Mouse (Mus musculus) heart, adult 9 months (tissue): ENCODE data around the gene Nfkbia.

Source experiments
- DNase-seq, 2 experiments: peaks; one replicate each; pipeline ENCODE4 v3.0.0; 2022; ENCODE audit warnings: low spot score in 2 of 2

Nfkbia gene

DNA sequence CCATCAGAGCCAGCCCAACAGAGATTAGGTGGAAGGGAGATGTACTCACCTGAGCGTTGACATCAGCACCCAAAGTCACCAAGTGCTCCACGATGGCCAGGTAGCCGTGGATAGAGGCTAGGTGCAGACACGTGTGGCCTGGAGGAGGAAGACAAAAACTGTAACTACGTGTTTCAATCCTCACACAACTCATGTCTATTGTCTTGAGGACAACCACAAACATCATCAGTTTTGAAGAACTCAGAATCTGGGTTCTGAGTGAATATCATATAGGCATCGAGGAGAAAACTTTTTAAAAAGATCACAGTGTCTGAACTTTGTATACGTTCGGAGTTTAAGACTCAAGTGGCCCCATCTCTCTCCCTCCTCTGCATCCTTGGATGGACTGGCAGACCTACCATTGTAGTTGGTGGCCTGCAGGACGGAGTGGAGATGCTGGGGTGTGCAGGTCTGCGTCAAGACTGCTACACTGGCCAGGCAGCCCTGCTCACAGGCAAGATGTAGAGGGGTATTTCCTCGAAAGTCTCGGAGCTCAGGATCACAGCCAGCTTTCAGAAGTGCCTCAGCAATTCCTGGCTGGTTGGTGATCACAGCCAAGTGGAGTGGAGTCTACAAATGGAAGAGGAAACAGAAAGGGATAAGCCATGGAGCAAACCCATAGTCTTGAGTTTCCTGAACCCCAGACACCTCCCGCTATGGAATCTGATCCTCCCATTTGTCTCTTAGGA, 1.6 kb downstream of the Nfkbia start:
- DNase-seq: peak; percentile 70 to 74

DNA sequence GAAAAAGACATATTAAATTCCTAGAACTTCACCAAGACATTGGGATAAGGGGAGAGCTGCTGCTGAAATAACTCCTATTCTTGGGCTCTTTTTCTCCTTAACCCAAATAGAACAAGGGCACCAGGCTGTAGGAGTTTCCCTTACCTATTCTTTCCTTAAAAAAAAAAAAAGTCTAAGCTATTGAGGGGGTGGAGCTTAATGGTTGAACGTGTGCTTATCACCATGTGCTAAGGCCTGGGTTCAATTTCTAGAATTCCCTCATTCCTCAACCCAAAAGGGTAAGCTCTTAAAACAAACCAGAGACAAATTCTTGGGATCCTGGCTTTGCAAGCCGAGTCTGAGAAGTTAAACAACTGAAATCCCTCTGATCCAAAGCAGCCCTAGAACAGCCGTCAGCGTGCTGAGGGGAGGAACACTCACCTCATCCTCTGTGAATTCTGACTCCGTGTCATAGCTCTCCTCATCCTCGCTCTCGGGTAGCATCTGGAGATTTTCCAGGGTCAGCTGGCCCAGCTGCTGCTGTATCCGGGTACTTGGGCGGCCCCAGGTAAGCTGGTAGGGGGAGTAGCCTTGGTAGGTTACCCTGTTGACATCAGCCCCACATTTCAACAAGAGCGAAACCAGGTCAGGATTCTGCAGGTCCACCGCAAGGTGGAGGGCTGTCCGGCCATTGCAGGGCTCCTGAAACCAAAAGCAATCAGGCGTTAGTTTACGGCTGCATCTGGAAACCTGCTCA, 2.3 kb downstream of the Nfkbia start:
- no peak for DNase-seq

DNA sequence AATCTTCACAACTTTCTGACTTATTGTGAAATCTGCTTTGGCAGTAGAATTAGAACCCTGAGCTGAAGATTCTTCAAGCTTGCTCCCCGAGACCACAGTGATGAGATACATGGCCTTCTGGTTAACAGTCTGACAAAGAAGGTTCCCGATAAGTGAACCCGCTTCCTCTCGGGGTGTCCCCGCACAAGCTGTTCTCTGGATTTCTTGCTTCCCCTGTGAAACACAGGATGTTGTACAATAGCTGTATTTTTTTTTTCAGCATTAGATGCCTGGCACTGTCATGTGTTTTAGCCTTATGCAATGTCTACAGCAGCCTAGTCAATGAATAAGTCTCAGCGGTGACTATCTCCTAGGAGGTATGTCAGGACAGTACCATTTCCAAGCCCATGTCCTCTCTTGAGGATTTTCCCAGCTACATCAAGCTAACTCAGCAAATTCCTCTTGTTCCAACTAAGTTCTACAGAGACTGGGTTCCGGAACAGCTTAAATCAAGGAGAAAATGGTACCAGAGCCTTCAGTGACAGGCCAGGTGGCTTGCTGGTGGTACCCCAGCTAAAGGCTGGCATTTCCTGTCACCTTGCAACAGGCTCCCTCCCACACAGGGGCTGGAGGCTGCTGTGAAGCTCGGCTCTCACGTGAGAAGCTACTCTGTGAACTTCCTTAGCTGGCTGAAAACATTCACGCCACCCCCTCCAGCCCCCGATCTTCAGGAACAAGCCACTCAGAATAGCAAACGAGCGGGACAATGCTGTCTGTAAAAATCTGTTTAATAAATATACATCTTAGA, 3.6 kb downstream of the Nfkbia start:
- peak in 1 of 2 experiments; percentile 58 for DNase-seq

DNA sequence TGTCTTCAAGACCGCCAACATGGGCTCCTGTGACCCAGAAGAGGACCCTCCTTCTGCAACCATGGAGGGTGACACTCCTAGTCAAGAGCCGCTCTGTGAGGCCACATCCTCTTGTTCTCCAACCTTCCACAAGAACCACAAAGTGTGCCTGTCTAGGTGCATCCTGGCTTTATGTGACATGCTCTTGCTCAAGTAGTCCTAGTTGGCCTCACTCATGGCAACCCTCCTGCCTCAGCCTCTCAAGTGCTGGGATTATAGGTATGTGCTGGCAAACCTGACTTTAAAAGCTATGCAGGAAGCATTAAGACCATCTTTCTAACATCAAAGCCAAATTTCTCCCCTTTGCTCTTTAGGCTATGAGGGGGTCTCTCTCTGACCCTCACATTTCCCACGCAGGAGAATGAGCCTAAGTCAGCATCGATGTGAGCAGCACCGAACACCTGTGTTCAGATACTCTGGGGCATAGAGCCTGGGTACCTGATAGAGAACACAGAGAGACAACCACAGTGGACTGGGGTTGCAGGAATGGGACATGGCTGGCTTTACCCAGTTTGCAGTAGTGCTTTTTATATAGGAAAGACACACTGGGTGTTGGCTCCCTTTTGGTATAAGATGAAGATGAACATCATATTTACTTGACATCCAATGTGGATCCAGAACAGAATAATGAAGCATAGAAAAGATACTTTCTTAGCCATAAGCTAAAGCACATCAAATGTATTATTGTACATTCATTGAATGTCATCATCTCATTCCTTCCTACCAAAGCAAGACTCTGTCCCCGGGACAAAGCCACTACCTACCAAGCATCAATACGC, 4.4 kb downstream of the Nfkbia start:
- DNase-seq: no peak

DNA sequence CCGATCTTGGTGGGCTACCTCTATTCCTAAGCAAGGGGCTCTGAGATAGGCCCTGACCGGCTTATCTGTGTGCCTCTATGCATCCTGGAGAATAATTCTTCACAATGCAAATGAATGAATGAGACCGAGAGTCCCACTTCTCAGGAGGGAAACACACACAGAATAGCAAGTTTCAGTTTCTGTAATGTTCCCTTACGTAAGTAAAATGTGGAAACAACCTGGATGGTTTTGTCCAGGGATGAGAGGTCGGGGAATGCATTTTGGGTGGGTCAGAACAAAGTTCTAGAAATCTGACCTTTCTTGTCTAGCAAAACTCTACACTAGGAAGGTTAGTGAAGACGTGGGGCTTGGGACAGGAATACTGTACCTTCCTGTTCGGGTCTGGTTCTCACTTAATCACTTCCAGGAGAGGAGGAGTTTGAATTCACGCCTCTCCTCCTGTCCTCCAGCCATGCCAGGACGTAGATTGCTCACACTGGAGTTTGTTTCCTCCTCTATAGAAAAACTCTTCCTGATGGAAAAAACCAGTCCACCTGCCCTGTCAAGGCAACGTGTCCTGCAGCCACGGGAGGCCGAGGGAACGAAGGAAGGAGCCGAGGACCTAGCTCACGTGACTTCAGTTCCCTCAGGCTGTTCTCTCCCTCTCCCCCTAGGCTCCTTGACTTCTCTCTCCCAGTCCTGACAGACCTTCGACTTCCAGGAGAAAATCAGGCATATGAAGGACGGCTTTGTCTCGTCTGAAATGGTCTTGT, 5.3 kb downstream of the Nfkbia start:
- no peak for DNase-seq

DNA sequence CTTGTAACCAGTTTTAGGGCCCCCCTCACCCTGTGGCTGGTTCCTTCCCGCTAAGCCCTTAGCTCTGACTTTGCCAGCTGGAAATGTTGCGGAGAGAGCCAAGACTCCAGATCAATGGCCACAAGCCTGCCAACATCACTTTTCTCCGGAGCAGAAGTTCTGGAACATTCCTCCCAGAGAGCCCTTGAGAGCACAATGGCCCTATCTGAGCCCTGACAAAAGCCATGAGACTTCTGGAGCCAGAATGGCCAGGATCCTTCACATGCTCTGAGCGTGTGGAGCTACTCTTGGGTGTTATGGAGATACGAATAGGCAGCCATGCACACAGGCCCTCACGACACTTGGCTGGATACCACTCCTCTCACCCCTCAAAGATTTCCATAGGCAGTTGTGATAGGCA, 7.6 kb downstream of the Nfkbia start:
- peak in 1 of 2 experiments; percentile 53 for DNase-seq

DNA sequence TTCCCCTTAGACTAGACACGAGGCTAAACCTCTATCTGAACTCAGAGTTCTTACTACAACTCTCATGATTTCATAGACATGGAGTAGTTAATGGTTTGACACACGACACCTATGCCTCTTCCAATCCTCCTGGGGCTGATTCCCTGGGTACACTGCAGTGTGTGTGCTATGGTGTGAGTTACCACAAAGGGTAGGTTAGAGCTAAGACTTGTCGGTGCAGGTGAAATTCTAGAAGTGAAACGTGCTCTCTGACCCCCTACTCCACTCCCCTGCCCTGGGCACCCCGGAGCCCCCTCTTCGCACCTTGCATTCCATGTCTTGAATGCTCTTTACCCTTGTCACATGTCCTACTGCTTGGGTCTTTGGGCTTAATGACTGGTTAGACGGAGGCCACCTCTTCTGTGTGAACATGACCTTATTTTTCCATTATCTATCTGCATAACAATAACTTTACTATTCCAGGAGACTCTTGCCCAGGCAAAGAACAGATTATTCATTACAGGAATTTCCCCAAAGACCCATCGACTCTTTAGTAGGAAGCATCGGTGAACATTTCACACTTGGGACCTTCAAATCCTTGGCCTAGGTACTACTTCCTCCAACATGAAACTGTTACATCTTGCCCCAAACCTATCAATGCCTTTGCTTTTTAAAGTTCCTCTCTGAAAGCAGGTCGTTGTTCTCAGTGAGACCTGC, 8.2 kb downstream of the Nfkbia start:
- no peak for DNase-seq

DNA sequence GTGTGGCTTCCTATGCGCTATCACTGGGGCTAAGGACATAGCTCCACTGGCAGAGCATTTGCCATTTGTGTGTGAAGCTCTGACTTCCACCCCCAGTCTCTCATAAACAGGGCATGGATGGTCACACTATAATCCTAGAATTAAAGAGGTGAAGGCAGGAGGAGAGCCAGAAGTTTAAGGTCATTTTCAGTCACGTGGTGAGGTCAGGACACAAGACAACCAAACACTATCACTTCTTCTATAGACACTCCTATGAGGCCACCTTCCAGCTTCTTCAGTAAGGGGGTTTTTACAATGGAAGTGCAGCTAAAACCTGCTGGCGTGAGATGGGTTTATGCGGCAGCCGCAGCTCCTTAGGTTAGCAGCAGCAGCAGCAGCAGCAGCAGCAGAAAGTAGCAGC, 8.9 kb downstream of the Nfkbia start:
- DNase-seq: no peak

DNA sequence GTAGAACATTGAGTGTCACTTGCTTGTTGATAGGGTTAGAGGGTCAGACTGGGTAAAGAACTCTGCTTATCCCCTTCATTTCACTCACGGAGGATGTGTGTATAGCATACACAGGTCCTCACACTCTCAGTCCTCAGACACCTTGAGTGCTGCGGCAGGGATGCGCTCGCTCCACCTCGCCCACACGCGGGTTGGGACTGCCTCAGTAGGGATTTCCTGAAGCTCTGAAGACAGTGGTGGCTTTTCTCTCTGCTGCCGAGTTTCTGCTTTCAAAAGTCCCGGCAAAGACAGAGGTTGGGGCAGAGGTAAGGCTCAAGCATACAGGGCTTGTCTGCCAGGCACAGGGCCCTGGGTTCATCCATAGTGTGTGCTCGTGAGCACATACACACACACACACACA, 9.7 kb downstream of the Nfkbia start:
- no peak for DNase-seq

DNA sequence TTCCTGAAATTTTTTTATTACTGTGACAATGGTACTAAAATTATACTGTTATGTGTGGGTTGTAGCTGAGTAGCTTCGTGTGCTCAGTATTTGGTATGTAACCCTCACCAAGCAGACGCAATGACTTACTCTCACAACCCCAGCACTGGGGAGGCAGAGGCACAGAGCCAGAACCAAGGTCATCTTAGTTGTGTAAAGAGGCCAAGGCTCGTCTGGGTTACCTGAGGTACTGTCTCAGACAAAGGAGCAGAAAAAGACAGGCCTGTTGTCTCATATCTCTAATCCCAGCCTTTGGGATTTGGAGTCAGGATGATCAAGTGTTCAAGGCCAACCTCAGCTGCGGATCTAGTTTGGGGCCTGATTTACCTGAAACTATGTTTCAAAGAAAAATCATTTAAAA, 10.7 kb downstream of the Nfkbia start:
- DNase-seq: no peak

DNA sequence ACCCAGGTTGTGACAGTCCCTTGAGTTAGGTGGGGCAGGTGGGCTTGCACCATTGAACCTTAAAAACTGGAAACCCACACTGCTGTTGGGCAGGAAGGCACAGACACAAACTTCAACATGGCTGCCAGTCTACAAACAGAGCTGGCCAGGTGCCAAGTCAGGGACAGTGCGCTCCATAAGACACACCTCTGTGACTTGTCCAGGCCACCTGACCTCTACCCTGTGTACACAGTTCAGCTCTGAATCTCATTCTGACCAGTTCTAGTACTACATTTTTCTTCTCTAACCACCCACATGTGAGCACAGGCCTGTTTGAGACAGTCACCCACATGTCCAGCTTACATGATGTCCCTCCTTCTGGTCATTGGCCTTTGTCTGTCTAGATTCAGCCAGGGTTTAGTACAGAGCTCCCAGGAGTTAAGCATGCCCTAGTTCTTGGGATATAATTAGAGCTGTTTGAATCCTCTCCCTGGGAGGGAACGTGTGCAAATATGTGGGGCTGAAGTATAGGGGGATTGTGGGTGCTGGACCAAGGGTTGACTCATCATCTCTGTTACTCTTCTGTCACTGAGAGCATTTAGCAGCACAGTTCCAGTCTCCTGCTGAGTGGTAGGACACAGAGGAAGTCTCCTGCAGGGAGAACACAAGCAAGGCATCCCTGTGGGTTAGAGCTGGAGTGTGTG, 11.8 kb downstream of the Nfkbia start:
- DNase-seq: no peak

DNA sequence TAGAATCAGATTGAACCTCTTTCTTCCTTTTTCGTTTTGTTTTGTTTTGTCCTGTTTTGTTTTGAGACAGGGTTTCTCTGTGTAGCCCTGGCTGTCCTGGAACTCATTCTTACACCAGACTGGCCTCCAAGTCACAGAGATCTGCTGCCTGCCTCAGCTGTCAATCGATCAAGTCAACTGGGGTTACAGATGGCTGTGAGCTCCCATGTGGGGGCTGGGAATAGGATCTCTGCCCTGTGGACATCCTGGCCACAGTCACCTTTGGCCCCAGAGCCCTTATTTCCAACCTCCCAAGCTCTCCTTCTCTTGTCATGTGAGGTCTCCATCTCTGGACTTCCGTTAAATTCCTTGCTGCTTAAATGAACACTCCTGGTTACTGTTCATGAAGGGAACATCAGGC, 13.5 kb downstream of the Nfkbia start:
- DNase-seq: no peak

DNA sequence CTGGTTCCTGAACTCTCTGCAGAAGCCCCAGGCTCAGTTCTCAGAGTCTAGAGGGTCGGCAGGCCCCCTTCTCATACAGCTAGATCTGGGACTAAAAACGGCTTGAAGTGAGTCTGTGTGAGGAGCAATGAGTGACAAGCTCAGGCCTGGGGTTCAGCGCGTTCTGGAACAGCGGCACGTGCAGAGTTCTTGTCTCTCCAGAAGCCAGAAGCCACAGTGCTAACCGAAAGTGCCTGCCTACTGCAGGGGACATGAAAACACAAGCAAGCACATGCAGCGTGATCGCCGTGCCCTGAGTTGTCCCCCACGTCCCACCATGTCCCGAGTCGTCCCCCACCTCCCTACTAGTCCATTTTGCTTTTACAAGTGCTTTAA, 18.3 kb downstream of the Nfkbia start:
- no peak for DNase-seq

DNA sequence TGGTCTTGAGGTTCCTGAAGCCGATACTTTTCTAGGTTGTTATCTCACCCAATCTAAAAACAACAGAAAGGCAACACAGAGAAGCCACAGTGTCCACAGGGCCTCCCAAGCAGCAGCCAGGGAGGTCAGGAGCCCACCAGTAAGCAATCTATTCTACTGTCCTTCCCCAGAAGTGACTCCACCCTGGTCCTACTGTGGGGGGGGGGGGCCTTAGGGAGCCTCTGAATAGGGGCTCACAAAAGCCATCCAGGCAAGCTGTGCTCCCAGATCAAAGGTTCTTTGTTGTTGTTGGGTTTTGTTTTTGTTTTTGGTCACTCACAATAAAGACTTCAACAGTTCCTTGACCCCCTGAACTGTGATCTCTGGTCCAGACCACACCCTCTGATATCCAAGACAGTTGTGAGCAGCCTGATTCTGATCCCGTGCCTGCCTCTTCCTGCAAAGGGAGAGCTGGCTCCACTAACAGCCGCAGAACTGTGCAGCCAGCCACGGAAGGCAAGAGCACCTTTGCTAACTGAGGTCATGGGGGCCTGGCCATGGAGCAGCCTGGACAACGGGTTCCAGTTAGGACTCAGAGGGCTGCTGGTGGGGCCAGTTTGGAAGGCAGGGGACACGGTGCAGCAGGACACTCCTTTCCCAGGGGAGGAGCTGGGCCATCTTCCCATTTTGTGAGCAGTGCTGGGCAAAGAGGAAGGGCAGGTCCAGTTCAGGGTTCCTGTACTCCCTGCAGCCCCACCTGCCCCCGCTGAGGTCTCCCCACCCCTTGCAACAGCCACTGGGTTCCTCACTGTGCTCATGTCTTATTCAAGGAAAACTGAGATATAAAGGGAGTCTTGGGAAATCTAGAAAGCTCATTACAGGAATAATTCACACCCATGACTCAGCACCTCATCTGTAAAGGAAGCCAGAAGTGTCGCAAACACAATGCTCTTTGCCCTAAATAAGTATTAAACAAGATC, 18.9 kb downstream of the Nfkbia start:
- DNase-seq: peak; percentile 88 to 93

DNA sequence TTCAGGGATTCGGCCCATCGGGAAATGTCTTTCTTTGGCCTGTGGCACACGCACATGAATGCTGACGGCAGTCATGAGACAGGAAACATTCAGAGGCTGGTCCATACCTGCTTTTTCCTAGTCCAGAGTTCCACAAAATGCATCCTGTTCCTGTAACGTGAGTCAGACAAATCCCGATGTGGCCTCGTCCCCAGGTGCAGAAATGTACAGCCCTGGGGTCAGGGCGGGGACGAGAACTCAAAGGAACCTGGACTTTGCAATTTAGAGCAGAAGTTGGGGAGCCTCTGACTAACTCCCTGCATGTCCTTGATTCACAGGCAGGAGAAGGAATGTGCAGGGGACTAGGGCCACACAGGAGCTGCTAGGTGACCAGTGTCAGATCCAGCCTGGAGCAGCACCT, 21.1 kb downstream of the Nfkbia start:
- DNase-seq: no peak

DNA sequence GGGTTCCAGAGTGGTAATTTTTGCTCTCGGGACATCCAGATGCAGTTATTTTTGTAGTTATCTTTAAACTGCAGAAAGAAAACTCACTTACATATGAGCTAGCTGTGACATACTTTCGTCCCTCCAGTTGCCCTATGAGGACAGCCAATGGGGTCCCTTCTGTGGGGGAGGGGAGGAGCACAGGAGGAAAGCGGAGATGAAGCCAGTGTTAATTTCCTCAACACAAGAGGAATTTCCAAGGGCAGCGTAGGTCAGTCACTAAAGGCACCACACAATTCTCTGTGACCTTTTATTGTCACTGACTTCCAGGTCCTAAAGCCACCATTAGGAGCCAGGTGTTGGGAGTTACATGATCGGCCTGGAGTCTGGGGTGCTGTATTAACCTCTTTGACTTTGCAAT, 22.0 kb downstream of the Nfkbia start:
- no peak for DNase-seq

DNA sequence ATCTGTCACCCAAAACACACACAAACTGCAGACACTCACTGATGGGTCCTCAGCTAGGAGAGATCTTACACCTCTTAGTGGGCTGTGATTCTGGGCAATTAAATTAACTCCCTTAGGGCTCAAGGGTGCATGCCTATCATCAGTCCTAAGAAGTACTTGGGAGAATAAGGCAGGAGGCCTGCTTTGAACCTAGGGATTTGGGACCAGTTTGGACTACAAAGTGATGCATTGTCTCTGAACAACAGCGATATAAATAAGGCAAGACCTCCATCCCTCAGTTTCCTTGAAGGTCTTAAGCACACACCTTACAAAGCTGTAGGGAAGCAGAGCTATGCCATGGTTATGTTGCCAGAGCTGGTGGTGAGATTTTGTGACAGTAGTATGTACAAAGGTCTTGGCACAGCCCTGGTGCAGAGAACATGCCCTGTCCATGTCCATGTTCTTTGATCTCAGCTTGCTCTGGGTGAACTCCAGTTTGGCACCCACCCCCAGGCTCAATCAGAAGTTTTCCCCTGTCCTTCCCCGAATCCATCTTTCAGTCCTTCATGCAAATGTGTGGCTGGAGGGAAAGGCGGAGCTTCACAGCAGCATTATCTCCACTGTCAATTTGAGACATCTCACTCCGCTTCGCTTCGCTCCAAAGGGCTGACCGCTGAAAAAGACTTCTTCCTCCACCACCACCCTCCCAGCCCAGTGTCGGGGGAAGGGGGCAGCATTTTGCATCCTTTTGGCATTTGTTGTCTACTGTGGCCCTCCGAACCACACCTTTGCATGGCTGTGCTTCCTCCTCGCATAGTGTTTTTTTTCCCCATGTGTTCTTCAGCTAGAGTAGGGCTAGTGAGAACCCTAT, 24.9 kb downstream of the Nfkbia start:
- no peak for DNase-seq

DNA sequence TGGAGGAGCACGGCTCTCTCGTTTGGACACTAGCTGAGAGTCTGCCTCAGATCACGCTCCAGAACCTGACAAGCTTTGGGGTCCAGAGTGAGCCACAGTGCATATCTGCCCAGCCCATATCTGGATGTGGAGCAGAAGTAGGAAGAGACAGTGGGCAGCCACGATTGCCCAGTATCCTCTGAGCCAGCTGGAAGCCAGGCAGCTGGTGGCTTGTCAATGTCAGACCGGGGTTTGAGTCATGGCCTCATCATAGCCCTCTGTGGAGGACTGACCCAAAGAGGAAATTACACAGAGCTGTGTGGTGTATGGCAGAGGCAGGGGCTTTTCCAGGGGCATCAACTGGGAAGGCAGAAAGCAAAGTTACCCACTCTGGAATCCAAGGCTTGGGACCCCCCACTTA, 25.6 kb downstream of the Nfkbia start:
- no peak for DNase-seq
